Mouse (Mus musculus) G1E (cell line): ENCODE data around the gene Acp5.

Experiments used
- CTCF ChIP-seq: IDR thresholded peaks from 2 replicates; pipeline ENCODE4 v1.5.1; 2012; ENCODE audit warnings: low read depth, low read length, inconsistent platforms, mixed read lengths
- GATA2 ChIP-seq: IDR thresholded peaks from 2 replicates; pipeline ENCODE4 v1.6.1; 2012; ENCODE audit warnings: low read depth, low read length, inconsistent platforms, borderline replicate concordance
- POLR2AphosphoS5 ChIP-seq: IDR thresholded peaks from 2 replicates; pipeline ENCODE4 v1.6.1; 2012; ENCODE audit warnings: low read depth, low read length, inconsistent platforms; ENCODE audit not compliant: insufficient replicate concordance

GRCm38 (mm10) chr9:22116086-22116485 is 19.4 kb downstream of the Acp5 start:
- TF ChIP-seq CTCF (no peak), GATA2 (no peak), POLR2AphosphoS5 (no peak)
